Mouse (Mus musculus) ES-CJ7 (cell line): ENCODE measurements around the gene Gm20920.
"Not testable (repeated sequence)": the region's sequence is repeated elsewhere in the genome, so short reads cannot be mapped to it uniquely, and the experiment has no call there.

Experiments
- DNase-seq: peaks from one replicate; pipeline ENCODE4 v3.0.0; 2011; ENCODE audit warnings: low read depth, low spot score

Gm20920 gene

DNA sequence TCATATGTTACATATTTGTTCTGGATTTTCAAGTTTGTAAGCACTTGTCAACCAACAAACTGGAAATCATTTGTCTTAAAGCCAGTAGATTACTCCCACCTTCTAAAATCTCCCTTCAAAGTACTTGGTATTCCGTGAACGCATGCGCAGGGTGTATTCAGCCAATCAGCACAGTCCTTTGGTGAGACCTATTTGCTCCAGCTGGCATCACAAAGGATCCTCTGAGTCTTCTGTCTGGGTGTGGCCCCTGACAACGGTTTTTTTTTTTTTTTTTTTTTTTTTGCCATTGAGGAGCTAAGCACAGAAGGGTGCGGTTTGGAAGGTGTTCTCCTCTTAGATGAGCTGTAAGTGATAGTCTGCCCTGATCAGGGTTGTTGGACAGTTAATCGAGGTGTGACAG lies at the start of gene Gm20920:
Gm20920 (plus strand) TSS at position 301 of the 400 bp plus-strand sequence.
- not testable (repeated sequence) for DNase-seq
